Mouse (Mus musculus) testis, postnatal 14 days (tissue): ENCODE data around the gene Prss56.
A peak's percentile ranks its signal among the peaks of the same experiment; 100 is the strongest.

Experiments
- DNase-seq: peaks from one replicate; pipeline ENCODE4 v3.0.0; 2021; ENCODE audit warnings: low spot score

The Prss56 gene

DNA sequence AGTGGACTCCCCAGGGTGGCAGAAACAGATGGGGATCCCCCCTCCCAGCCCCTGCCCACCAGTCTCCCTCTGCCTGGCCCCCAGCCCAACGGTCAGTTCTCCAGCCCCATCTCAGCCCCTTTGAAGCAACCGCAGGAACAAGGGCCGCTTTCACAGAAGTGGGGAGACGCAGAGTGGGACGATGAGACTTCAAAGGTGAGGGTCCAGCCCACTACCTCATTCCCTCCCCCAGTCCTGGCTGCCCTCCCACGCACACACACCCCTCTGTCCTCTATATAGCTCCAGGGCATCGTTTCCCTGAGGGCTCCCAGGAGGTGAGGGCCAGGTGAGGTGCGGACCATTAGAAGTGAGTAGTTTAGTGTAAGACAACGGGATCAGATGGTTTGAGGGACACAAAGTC is at the start of gene Prss56:
Gene Prss56 (plus strand): TSS at position 301 of the 400 bp plus-strand sequence.
- no peak for DNase-seq

DNA sequence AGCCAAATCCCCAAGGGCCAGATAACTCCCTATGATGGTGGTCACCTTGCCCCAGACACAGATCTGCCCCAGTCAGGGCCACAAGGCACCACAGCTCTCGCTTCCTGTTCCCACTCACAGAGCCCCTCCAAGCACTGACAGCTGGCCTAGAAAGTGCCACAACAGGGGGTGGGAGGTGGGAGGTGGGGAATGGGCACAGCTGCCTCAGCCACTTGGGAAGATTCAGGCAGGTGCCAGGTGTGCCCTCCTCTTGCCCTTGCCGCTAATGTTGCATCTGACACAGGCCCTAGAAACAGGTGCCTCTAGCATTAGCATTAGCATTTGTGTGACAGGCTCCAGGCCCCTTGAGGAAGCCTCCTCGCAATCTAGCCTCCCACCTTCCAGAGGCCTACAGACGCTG is 41.6 kb upstream of the Prss56 start:
- DNase-seq = no peak

- DNase-seq = no peak
These were observed 40.7 kb upstream of the Prss56 start for GRCm38 (mm10) chr1:87142456-87142855.

- DNase-seq = no peak
These were observed 40.0 kb upstream of the Prss56 start for GRCm38 (mm10) chr1:87143141-87143540.

DNA sequence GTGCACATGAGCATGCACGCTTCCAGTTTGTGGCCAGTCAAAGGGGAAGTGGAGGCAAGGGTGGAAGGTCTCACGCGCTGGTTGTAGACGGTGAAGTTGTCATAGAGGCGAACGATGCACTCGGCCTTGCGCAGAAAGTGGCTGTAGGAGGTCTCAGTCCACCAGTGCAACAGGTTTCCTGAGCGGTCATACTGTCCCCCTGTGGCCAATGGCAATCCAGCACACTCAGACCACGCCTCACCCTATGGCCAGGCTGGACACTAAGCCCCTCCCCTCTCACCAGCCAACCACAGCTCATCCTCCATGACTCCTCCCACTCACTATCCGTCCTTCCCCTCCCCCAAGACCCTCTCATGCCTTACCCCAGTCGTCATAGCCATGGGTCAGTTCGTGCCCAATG is 33.7 kb upstream of the Prss56 start:
- DNase-seq = peak; percentile 39

DNA sequence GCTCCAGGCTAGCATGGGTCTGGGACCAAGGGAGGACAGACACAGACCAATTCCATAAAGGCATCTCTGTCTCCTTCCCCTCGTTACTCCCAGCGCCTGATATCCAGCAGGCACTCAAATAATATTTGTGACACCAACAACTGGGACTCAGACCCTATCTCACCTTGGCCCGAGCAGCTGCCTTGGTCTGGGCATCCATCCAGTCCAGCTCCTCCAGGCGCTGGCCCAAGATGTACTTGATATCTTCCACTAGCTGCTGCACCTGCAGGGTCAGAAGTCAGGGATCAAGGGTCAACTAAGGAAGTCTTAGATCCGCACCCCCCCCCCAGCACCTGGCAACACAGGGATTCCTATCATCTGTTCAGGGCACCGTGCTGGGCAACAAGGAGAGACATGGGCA is 31.8 kb upstream of the Prss56 start:
- DNase-seq = no peak

- DNase-seq = no peak
These were observed 29.2 kb upstream of the Prss56 start for GRCm38 (mm10) chr1:87153776-87154500.

- no peak for DNase-seq
These were observed 28.5 kb upstream of the Prss56 start for GRCm38 (mm10) chr1:87154501-87155120.

GRCm38 (mm10) chr1:87155531-87156198 is 27.4 kb upstream of the Prss56 start:
- DNase-seq = no peak

DNA sequence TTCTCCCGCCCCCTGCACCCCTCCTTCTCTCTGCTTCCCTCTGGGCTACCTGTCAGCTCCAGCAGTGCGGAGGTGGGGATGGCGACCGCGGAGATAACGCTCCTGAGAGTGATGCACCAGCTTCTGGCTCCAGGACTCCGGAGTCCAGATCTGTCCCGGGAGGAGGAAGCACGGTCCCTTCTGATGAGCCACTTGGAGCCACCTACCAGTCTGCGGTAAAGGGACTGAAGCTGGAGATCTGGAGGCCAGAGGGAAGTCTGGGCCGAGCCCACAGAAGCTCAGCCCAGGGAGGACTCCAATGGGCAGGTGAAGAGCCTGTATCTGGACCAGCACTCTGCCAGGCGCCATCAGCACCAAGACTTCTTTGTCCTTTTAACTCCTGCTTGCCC is 26.9 kb upstream of the Prss56 start, which contains the start of gene Ecel1:
Gene Ecel1 (minus strand): TSS at position 323 of the 389 bp plus-strand sequence.
- no peak for DNase-seq

GRCm38 (mm10) chr1:87159396-87159795 is 23.7 kb upstream of the Prss56 start:
- no peak for DNase-seq

GRCm38 (mm10) chr1:87164164-87164795 is 18.8 kb upstream of the Prss56 start:
- DNase-seq = no peak

DNA sequence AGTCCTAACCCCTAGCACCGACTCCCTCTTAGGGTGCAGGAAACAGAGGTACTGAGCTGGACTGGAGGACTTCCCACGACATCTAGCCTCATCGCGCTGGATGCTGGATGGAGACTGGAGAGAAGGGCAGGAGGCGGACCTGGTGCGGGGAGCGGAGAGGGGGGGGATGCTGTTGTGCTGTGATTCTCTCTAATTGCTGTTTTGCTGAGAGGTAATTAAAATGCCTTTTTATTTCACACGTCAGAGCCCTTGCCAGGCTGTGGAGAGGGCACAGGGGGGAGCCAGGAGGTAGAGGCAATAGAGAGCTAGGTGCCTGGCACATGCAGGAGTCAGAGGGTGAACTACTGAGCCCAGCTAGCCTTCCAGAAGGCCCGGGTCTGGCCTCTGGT is 18.3 kb upstream of the Prss56 start:
- no peak for DNase-seq

- DNase-seq = no peak
These were observed 12.7 kb upstream of the Prss56 start for GRCm38 (mm10) chr1:87170458-87170857.

DNA sequence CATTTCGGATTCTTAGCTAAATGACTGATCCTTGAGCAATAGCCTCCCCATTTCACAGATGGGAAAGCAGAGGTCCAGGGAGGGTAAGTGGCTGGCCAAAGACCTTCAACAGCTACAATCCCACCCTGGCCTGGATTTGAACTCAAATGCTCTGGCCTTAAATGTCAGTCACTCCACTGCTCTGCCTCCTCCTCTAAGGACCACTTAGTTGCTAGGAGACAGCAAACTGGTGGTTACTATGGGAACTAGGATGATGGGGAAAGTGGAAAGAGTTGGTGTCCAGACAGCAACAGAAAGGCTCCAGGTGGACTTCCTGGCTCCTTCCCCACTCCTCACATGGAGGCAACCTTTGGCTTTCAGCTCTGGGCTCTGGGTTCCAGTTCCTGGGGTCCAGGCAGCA is 11.8 kb upstream of the Prss56 start:
- DNase-seq = no peak

- DNase-seq = no peak
These were observed 10.8 kb upstream of the Prss56 start for GRCm38 (mm10) chr1:87172316-87172715.

- peak; percentile 78 for DNase-seq
These were observed 8.8 kb upstream of the Prss56 start for GRCm38 (mm10) chr1:87174006-87174955.

DNA sequence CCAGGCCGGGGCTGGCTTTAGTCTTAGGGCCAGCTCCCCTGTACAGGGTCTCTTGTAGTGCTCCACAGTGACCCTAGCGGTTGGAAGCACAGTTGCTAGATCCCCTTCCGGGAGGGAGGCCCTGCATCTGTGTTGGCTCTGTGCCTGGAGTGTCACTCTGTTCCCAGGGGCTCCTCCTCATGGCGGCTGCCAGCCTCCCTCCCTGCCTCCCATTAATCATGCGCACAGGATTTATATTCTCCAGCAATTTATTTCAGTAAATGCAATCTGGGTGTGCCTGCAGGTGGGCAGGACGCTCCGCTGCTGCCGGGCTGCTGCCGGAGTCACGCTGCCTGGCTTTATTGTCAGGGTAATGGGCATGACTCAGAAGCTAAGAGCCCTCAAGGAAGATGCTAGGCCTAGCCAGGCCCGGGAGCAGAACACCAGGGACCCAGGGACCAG is 7.2 kb upstream of the Prss56 start:
- DNase-seq = peak; percentile 58

GRCm38 (mm10) chr1:87180896-87181295 is 2.2 kb upstream of the Prss56 start:
- no peak for DNase-seq

DNA sequence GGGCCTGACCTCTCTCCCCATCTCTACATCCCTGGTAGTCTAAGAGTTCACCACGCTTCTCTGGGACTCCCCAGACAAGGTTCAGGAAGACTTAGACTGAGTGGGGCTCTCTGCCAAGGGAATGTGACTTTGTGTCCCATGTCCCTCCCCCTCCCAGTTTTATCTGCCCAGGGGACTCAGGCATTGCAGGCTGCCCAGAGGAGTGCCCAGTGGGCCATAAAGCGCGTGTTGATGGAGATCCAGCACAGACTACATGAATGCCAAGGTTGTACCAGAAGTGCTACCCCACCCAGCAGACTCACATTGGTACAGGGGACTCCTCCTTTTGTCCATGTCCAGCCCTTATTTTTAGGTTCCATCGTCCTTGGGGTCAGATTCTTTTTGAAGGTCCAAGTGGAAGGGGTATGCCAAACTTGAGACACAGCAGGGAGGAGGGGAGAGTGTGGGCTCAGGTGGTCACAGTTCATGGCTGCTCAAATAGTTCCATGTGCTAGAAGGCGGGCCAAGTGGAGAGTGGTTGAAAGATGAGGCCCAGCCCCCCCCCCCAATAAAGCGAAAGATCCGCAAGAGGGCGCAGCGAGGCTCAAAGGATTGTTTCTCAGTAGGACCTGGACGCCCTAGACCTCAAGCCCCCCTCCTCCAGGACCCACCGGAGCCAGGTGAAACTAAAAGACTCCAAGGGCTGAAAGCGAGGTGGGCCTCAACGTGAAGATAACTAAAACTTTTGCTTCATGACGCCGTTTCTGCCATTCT is 1.1 kb downstream of the Prss56 start:
- DNase-seq = no peak

GRCm38 (mm10) chr1:87184751-87185139 is 1.6 kb downstream of the Prss56 start:
- peak; percentile 78 for DNase-seq
